Mouse (Mus musculus) mouse trophoblast stem cell (cell line): ENCODE data around the gene Mllt3.

Source experiments
- in situ Hi-C, 2 experiments: fragments of 300-500 bp; cut with MseI, MboI; formaldehyde crosslinking; loops; 2 replicates in 1 of 2; 3 replicates in 1 of 2; pipeline ENCODE4 v1.15.1; 2025

The Mllt3 gene

GRCm38 (mm10) chr4:87731118-87731672 lies 302.0 kb downstream of the Mllt3 start:
- in situ Hi-C loops, result no loop called here

- in situ Hi-C loops, result no loop called here
Measured at GRCm38 (mm10) chr4:87728581-87728980, 304.6 kb downstream of the Mllt3 start.

- in situ Hi-C loops, result no loop called here
Measured at GRCm38 (mm10) chr4:87723448-87723847, 309.7 kb downstream of the Mllt3 start.
